Mouse (Mus musculus): Measurements from ENCODE around the gene Vat1l. TPM values are rescaled to one million over a fixed set of nuclear protein-coding genes. Genes with fewer than 3 reads are reported as not detected.

Gene Vat1l
- total and polyA plus RNA-seq, 3 experiments = not detected

DNA sequence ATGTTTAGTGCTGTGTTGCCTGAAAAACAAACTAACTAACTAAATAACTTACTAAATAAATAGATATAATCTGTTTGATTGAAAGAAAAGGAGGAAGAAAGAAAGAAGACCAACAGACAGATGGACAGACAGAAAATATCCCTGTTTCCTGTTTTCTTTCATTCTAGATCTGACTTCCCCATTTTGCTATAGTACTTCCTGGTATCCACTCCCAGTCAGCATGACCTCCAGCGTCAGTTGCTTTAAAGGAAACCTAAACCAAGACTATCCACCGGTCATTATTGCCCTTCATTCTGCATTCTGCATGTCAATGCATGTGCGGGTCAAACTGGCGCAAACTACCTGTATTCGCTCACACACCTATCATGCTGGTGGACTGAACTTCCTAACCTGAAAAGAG lies 12.1 kb upstream of the Vat1l start:
- Histone ChIP-seq H3K27ac (ENCODE audit: control insufficient read depth, low read depth, low read length) (no peak overlapping the region), H3K27me3 (ENCODE audit: control insufficient read depth in 1 of 2, insufficient read depth in 2 of 2, low read length in 2 of 2) (no peaks in the 10 kb centered on the region), H3K9ac (ENCODE audit: control insufficient read depth, low read depth, low read length, poor library complexity, severe bottlenecking) (no peak overlapping the region), H3K4me1 (ENCODE audit: control insufficient read depth in 1 of 2, insufficient read depth in 2 of 2, low read length in 2 of 2) (no peaks in the 10 kb centered on the region), H3K79me2 (ENCODE audit: control insufficient read depth, insufficient read depth, low read length, poor library complexity) (no peaks in the 10 kb centered on the region), H3K4me3 (ENCODE audit: control insufficient read depth in 1 of 2, insufficient read depth in 1 of 2, low read depth in 2 of 2, low read length in 2 of 2) (no peak overlapping the region), H3K36me3 (ENCODE audit: control insufficient read depth in 1 of 2, insufficient read depth in 2 of 2, low read length in 2 of 2) (no peaks in the 10 kb centered on the region), H3K9me3 (replicated peaks; ENCODE audit: insufficient read depth, low read length) (no peaks in the 10 kb centered on the region)
- TF ChIP-seq CTCF (IDR thresholded peaks at IDR 0.05 in 2 of 3, conservative IDR thresholded peaks at IDR 0.05 in 1 of 3; ENCODE audit: control insufficient read depth in 1 of 3, insufficient read depth in 1 of 3, low read depth in 2 of 3, low read length in 3 of 3, poor library complexity in 1 of 3, severe bottlenecking in 1 of 3) (no peak), POLR2AphosphoS5 (IDR thresholded peaks at IDR 0.05; ENCODE audit: borderline replicate concordance, low read depth, low read length) (no peak), BHLHE40 (IDR thresholded peaks at IDR 0.05; ENCODE audit: borderline replicate concordance, low read depth, low read length) (no peak), MXI1 (IDR thresholded peaks at IDR 0.05; ENCODE audit: low read depth, low read length) (no peak), CHD1 (IDR thresholded peaks at IDR 0.05; ENCODE audit: low read depth, low read length) (no peak)
- no peak for DNase-seq (ENCODE audit: low read depth, low spot score)

DNA sequence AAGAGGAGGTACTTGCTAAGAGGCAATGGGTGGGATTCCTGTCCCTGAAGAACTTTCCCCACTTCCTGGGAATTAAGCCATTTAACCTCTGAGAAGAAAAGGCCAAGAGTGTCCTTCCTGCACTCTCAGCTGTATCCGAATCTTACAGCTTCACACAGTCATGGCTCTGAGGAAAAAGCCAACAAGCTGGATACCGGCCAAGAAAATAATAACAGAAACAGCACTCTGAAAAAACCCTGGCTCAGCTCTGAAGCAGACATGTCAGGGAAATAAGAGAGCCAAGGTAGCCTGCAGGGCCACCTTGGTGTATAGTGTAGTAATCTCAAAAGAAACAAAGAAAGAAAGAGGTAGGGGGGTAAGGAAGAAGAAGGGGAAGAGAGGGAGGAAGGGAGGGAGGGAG lies 6.4 kb upstream of the Vat1l start:
- TF ChIP-seq ZNF384 (IDR thresholded peaks at IDR 0.05; ENCODE audit: low read depth, low read length) = no peak
- TF ChIP-seq GABPA (IDR thresholded peaks at IDR 0.05; ENCODE audit: low read depth, low read length) = no peak
- no peak for TF ChIP-seq POLR2AphosphoS5 (IDR thresholded peaks at IDR 0.05; ENCODE audit: borderline replicate concordance, low read depth, low read length)
- TF ChIP-seq GATA1 (IDR thresholded peaks at IDR 0.05; ENCODE audit: low read depth, low read length) = no peak
- H3K9me3 ChIP-seq (replicated peaks; ENCODE audit: insufficient read depth, low read length) = no peaks in the 10 kb centered on the region
- H3K4me3 ChIP-seq (ENCODE audit: control insufficient read depth in 1 of 2, insufficient read depth in 1 of 2, low read depth in 2 of 2, low read length in 2 of 2) = no peak overlapping the region
- no peak overlapping the region for H3K27ac ChIP-seq (ENCODE audit: control insufficient read depth, low read depth, low read length)
- no peaks in the 10 kb centered on the region for H3K79me2 ChIP-seq (ENCODE audit: control insufficient read depth, insufficient read depth, low read length, poor library complexity)
- no peak overlapping the region for H3K9ac ChIP-seq (ENCODE audit: control insufficient read depth, low read depth, low read length, poor library complexity, severe bottlenecking)
- DNase-seq (ENCODE audit: low read depth, low spot score) = no peak
- no peaks in the 10 kb centered on the region for H3K36me3 ChIP-seq (ENCODE audit: control insufficient read depth in 1 of 2, insufficient read depth in 2 of 2, low read length in 2 of 2)
- H3K27me3 ChIP-seq (ENCODE audit: control insufficient read depth in 1 of 2, insufficient read depth in 2 of 2, low read length in 2 of 2) = no peaks in the 10 kb centered on the region
- H3K4me1 ChIP-seq (ENCODE audit: control insufficient read depth in 1 of 2, insufficient read depth in 2 of 2, low read length in 2 of 2) = no peaks in the 10 kb centered on the region

DNA sequence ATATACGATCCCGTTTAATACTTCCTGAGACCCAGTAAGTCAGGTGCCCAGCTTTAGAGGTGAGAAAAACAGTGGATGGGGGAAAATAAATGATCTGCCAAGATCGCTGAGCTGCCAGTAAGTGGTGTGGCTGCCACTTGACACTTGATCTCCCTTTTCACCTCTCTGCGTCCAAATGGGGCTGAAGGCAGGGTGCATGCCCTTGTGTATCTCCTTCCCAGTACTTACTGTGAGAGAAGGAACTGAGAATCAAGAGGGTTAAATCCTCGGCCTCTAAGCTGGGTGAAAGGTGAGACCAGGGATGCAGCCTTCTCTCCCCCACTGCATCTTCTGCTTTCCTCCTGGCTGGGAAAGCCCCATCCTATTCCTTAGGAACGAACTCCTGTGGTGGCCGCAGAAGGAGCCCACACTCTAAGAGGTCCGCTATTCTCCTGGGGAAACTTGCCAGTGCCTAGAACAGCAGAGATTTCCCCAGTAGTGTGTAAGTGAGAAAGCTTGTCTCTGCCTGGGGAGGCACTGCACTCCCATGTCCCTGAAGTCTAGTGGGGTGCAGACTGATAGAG lies 1.1 kb downstream of the Vat1l start:
- no peak for DNase-seq (ENCODE audit: low read depth, low spot score)
- TF ChIP-seq RCOR1 (IDR thresholded peaks at IDR 0.05; ENCODE audit: low read depth, low read length) (no peak), MAFK (IDR thresholded peaks at IDR 0.05; ENCODE audit: borderline replicate concordance, low read depth, low read length) (no peak), GATA1 (IDR thresholded peaks at IDR 0.05; ENCODE audit: low read depth, low read length) (no peak), MAZ (IDR thresholded peaks at IDR 0.05; ENCODE audit: low read depth, low read length) (no peak), JUND (IDR thresholded peaks at IDR 0.05; ENCODE audit: low read depth, low read length) (no peak), KAT2A (conservative IDR thresholded peaks at IDR 0.05; ENCODE audit: low read depth, low read length) (no peak), ZNF384 (IDR thresholded peaks at IDR 0.05; ENCODE audit: low read depth, low read length) (no peak), BHLHE40 (IDR thresholded peaks at IDR 0.05; ENCODE audit: borderline replicate concordance, low read depth, low read length) (no peak), POLR2AphosphoS2 (IDR thresholded peaks at IDR 0.05; ENCODE audit: low read length) (no peak), GABPA (IDR thresholded peaks at IDR 0.05; ENCODE audit: low read depth, low read length) (no peak), NELFE (IDR thresholded peaks at IDR 0.05; ENCODE audit: low read depth, low read length) (no peak), MAX (IDR thresholded peaks at IDR 0.05; ENCODE audit: low read length) (no peak), SIN3A (IDR thresholded peaks at IDR 0.05; ENCODE audit: low read length) (no peak), POLR2AphosphoS5 (IDR thresholded peaks at IDR 0.05; ENCODE audit: borderline replicate concordance, low read depth, low read length) (no peak), TCF12 (IDR thresholded peaks at IDR 0.05; ENCODE audit: low read depth, low read length) (no peak), ETS1 (IDR thresholded peaks at IDR 0.05; ENCODE audit: low read depth, low read length) (no peak), ZC3H11A (IDR thresholded peaks at IDR 0.05; ENCODE audit: low read depth, low read length) (no peak), MXI1 (IDR thresholded peaks at IDR 0.05; ENCODE audit: low read depth, low read length) (no peak)
- no peaks in the 10 kb centered on the region for H3K9me3 ChIP-seq (replicated peaks; ENCODE audit: insufficient read depth, low read length)
- no peak overlapping the region for H3K4me3 ChIP-seq (ENCODE audit: control insufficient read depth in 1 of 2, insufficient read depth in 1 of 2, low read depth in 2 of 2, low read length in 2 of 2)
- H3K79me2 ChIP-seq (ENCODE audit: control insufficient read depth, insufficient read depth, low read length, poor library complexity) = no peaks in the 10 kb centered on the region
- no peak overlapping the region for H3K27ac ChIP-seq (ENCODE audit: control insufficient read depth, low read depth, low read length)
- H3K36me3 ChIP-seq (ENCODE audit: control insufficient read depth in 1 of 2, insufficient read depth in 2 of 2, low read length in 2 of 2) = no peaks in the 10 kb centered on the region
- H3K9ac ChIP-seq (ENCODE audit: control insufficient read depth, low read depth, low read length, poor library complexity, severe bottlenecking) = no peak overlapping the region
- no peaks in the 10 kb centered on the region for H3K27me3 ChIP-seq (ENCODE audit: control insufficient read depth in 1 of 2, insufficient read depth in 2 of 2, low read length in 2 of 2)
- H3K4me1 ChIP-seq (ENCODE audit: control insufficient read depth in 1 of 2, insufficient read depth in 2 of 2, low read length in 2 of 2) = no peaks in the 10 kb centered on the region
